21 mouse cellular contexts compared by ENCODE assay signal in the genomic region with DNA sequence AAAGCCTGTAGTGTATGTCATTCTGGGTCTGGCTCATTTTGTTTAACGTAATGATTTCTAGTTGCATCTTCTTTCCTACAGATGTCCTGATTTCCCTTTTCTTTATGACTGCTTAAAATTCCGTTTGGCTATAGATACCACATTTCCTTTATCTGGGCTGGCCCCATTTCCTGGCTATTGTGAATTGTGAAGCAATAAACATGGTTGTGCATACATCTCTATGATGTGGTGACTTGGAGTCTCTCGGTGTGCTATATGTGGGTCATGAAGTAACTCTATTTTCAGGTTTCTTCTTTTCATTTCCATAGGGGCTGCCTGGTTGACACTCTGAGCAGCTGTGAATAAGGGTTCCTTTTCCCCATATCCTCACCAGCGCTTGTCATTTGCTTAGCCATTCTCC.
"Had no signal": no experiment of that assay in that cellular context is flagged by ENCODE, and none has a peak within 500 bp of the region (broad histone marks: within the 10 kb centered on the region; RNA-seq: fewer than 3 reads in every experiment).

No protein-coding gene starts in this region.

- H3K9ac ChIP-seq: liver, embryonic 14.5 days; lung, embryonic 15.5 days; midbrain, embryonic 12.5 days; neural tube, embryonic 13.5 days; neural tube, embryonic 15.5 days; stomach, embryonic 15.5 days had no signal

- ATAC-seq: lung, postnatal 0 days; midbrain, embryonic 16.5 days had no signal

- H3K4me1 ChIP-seq: lung, embryonic 15.5 days; midbrain, embryonic 10.5 days; midbrain, embryonic 12.5 days; neural tube, embryonic 13.5 days; neural tube, embryonic 15.5 days; stomach, embryonic 15.5 days had no signal

- H3K4me2 ChIP-seq: lung, embryonic 15.5 days; midbrain, embryonic 12.5 days; neural tube, embryonic 13.5 days; neural tube, embryonic 15.5 days; stomach, embryonic 15.5 days had no signal

- DNase-seq: lung, adult 2 months; lung, postnatal 14 days; lung, postnatal 36 days; midbrain, embryonic 14.5 days; retina, postnatal 1 day; right cerebral cortex, adult 18-20 months; thymus, adult 2 months; thymus, postnatal 14 days; thymus, postnatal 36 days had no signal

- H3K27ac ChIP-seq: liver, embryonic 14.5 days; lung, embryonic 15.5 days; macrophage; midbrain, embryonic 10.5 days; midbrain, embryonic 12.5 days; neural tube, embryonic 13.5 days; neural tube, embryonic 15.5 days; stomach, embryonic 15.5 days; stomach, postnatal 0 days had no signal

- H3K27me3 ChIP-seq: lung, embryonic 15.5 days; midbrain, embryonic 12.5 days; neural tube, embryonic 13.5 days; neural tube, embryonic 15.5 days; stomach, embryonic 15.5 days had no signal

- H3K9me3 ChIP-seq: lung, embryonic 15.5 days; neural tube, embryonic 13.5 days; neural tube, embryonic 15.5 days; stomach, embryonic 15.5 days had no signal

- H3K4me3 ChIP-seq: lung, embryonic 15.5 days; midbrain, embryonic 10.5 days; midbrain, embryonic 12.5 days; myocyte; neural tube, embryonic 13.5 days; neural tube, embryonic 15.5 days; stomach, embryonic 15.5 days had no signal

- H3K36me3 ChIP-seq: lung, embryonic 15.5 days; midbrain, embryonic 10.5 days; midbrain, embryonic 12.5 days; neural tube, embryonic 13.5 days; neural tube, embryonic 15.5 days; stomach, embryonic 15.5 days had no signal
